Mouse (Mus musculus): ENCODE data around the gene Mgarp. TPM values are rescaled to one million over a fixed set of nuclear protein-coding genes. Genes with fewer than 3 reads are reported as not detected.
"Not testable (repeated sequence)": the region's sequence is repeated elsewhere in the genome, so short reads cannot be mapped to it uniquely, and the experiment has no call there.

Gene Mgarp
- polyA plus RNA-seq, 1 experiment from 2014 or later, result 9.6 TPM

DNA sequence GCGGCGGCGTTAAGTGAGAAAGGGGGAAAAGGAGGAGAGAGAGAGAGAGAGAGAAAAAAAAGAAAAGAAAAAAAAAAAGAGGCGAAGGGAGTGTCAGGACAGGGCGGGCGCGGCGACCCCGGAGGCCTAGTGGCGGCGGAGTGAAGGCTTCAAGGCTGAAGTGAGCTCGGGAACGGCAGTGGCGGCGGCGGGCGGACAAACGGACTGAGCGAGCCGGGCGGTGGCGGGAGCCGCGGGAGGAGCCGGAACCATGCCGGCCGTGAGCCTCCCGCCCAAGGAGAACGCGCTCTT, 19.5 kb upstream of the Mgarp start:
- Histone ChIP-seq H3K9me3 (ENCODE audit: control insufficient read depth, low read length) (no peaks in the 10 kb centered on the region), H3K4me3 (ENCODE audit: low read length) (peak overlapping the region; percentile 98), H3K9ac (ENCODE audit: low read depth, low read length) (peak overlapping the region; percentile 98), H3K27ac (ENCODE audit: low read length) (peak overlapping the region; percentile 95), H3K4me1 (ENCODE audit: control insufficient read depth, insufficient read depth, low read length) (peaks cover 20% of the 10 kb centered on the region), H3K4me2 (ENCODE audit: low read depth, low read length) (peak overlapping the region; percentile 82; the same call in 1 of the 2 replicates), H3K27me3 (replicated peaks; ENCODE audit: control insufficient read depth, insufficient read depth, low read length) (no peaks in the 10 kb centered on the region), H3K36me3 (ENCODE audit: control insufficient read depth, insufficient read depth, low read length) (no peaks in the 10 kb centered on the region)
- under 1% methylated on average over 29 of the region's 30 CpGs for WGBS
- ATAC-seq, result peak; percentile 61

DNA sequence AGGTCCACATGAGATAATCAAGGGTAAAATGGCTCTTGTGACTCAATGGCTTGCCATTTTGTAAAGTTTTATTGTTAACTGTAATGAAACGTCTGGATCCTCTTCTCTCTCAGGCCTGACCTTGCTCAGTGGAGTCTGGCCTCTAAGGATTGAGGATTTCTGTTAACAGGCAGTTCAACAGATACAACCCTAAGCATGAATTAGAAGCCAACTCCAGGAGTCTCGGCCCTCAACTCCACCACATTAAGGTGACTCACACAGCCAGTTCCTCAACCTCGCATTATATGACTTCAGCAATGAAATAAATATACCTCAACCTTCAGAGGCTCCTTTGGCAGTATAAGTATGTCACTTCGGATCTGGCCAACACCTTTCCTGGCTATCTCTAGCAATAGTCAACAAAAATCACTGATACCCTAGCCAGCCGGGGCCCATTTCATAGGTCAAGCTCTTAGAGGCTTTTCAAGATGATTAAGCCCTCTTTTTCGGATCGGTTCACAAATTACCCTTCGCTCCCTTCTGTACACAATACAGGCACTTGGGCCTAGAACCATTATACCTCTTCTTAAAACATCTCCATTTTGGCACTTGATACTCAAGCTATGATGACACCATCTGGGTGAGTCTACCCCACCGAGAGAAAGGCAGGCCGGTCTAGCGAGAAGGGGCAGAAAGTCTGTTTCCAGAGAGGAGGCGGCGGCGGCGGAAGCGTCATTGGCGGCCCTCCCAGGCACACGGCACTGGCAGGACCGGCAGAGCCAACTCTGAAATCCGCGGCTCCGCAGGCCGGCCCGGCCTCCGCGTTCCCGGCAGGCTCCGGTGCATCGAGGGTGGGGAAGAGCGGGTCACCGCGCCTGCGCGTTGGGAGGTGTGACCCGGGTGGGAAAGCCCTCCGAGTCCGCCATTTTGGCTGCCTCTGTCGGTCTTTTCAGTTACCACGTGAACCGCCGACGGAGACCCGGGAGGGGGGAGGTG, 18.8 kb upstream of the Mgarp start, which contains the start of gene Naa15:
Gene Naa15 (plus strand): TSS at position 51 of the 975 bp plus-strand sequence.
- Histone ChIP-seq H3K9me3 (ENCODE audit: control insufficient read depth, low read length) (no peaks in the 10 kb centered on the region), H3K4me2 (ENCODE audit: low read depth, low read length) (peak within 1 kb of the TSS; percentile 82), H3K36me3 (ENCODE audit: control insufficient read depth, insufficient read depth, low read length) (no peaks in the 10 kb centered on the region), H3K9ac (ENCODE audit: low read depth, low read length) (peak within 1 kb of the TSS; percentile 98), H3K27me3 (replicated peaks; ENCODE audit: control insufficient read depth, insufficient read depth, low read length) (no peaks in the 10 kb centered on the region), H3K27ac (ENCODE audit: low read length) (peak within 1 kb of the TSS; percentile 95), H3K4me1 (ENCODE audit: control insufficient read depth, insufficient read depth, low read length) (peaks cover 19% of the 10 kb centered on the region), H3K4me3 (ENCODE audit: low read length) (peak within 1 kb of the TSS; percentile 98)
- peak; percentile 91 for ATAC-seq
- WGBS, result 3% methylated on average over 43 of the region's 43 CpGs

DNA sequence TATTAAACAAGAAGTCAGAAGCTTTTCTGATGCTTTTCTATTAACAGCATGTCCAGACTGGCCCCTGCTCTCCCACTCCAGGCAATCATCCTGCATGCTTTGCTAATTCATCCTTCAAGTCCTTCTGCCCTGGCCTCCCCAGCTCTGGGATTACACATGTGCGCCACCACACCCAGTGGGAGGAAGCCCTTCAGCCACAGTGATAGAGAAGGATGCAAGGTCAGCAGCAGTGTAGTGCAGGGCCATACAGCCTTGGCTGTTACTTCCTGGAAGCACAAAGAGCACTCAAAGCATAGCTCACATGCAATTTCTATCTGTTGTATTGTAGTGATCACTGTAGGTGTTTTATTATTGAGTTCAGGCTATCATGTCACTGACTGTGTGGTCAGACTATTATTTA, 16.7 kb upstream of the Mgarp start:
- Histone ChIP-seq H3K4me1 (ENCODE audit: control insufficient read depth, insufficient read depth, low read length) (peaks cover 13% of the 10 kb centered on the region), H3K27me3 (replicated peaks; ENCODE audit: control insufficient read depth, insufficient read depth, low read length) (no peaks in the 10 kb centered on the region), H3K4me2 (ENCODE audit: low read depth, low read length) (no peak overlapping the region), H3K4me3 (ENCODE audit: low read length) (no peak overlapping the region), H3K27ac (ENCODE audit: low read length) (peak overlapping the region; percentile 67), H3K9ac (ENCODE audit: low read depth, low read length) (no peak overlapping the region), H3K9me3 (ENCODE audit: control insufficient read depth, low read length) (no peaks in the 10 kb centered on the region), H3K36me3 (ENCODE audit: control insufficient read depth, insufficient read depth, low read length) (no peaks in the 10 kb centered on the region)
- 74% methylated on average over 1 of the region's 1 CpGs for WGBS
- ATAC-seq, result peak; percentile 50

- no peaks in the 10 kb centered on the region for H3K36me3 ChIP-seq (ENCODE audit: control insufficient read depth, insufficient read depth, low read length)
- no peaks in the 10 kb centered on the region for H3K27me3 ChIP-seq (replicated peaks; ENCODE audit: control insufficient read depth, insufficient read depth, low read length)
- peaks cover 12% of the 10 kb centered on the region for H3K4me1 ChIP-seq (ENCODE audit: control insufficient read depth, insufficient read depth, low read length)
- no peak overlapping the region for H3K4me3 ChIP-seq (ENCODE audit: low read length)
- 85% methylated on average over 7 of the region's 7 CpGs for WGBS
- no peak overlapping the region for H3K4me2 ChIP-seq (ENCODE audit: low read depth, low read length)
- no peak overlapping the region for H3K27ac ChIP-seq (ENCODE audit: low read length)
- no peaks in the 10 kb centered on the region for H3K9me3 ChIP-seq (ENCODE audit: control insufficient read depth, low read length)
- H3K9ac ChIP-seq (ENCODE audit: low read depth, low read length), result no peak overlapping the region
- ATAC-seq, result no peak
Observed at GRCm38 (mm10) chr3:51412457-51412856, 15.9 kb upstream of the Mgarp start.

DNA sequence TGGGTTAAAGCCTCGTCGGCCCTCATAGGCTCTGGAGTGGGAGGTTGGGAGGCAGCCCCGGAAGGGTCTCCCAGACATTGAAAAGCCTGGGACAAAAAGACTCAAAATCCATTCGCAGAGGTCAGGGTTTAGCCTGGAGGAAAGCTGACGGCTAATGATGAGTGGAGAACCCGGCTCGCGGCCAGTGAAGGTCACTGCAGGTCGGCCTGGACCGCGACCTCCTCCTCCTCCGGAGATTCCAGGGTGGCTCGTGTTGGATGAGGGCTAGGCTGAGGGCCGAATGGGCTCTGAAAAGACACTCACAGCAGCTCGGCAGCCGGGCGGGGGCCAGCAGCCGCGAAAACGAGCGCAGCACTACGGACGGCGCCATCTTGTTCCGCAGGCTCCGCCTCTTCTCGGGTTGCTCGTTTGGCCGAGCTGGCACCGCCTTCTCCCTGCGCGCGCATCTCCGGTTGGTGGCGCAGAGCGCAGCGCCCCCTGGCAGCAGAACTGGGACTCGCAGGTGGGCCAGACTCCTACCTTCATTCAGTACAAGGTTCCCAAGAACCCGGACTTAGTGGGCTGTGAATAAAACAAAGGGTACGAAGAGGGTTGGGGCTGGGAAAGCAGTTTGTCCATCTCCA, 12.1 kb upstream of the Mgarp start, which contains the start of gene Ndufc1:
Gene Ndufc1 (minus strand): TSS at position 428 of the 623 bp plus-strand sequence.
- Histone ChIP-seq H3K36me3 (ENCODE audit: control insufficient read depth, insufficient read depth, low read length) (no peaks in the 10 kb centered on the region), H3K27ac (ENCODE audit: low read length) (peak within 1 kb of the TSS; percentile 94), H3K27me3 (replicated peaks; ENCODE audit: control insufficient read depth, insufficient read depth, low read length) (no peaks in the 10 kb centered on the region), H3K4me2 (ENCODE audit: low read depth, low read length) (peak within 1 kb of the TSS; percentile 73), H3K9me3 (ENCODE audit: control insufficient read depth, low read length) (no peaks in the 10 kb centered on the region), H3K4me3 (ENCODE audit: low read length) (peak within 1 kb of the TSS; percentile 88), H3K9ac (ENCODE audit: low read depth, low read length) (peak within 1 kb of the TSS; percentile 97), H3K4me1 (ENCODE audit: control insufficient read depth, insufficient read depth, low read length) (peaks cover 6% of the 10 kb centered on the region; the same call in 1 of the 2 replicates)
- under 1% methylated on average over 40 of the region's 40 CpGs for WGBS
- peak; percentile 86 for ATAC-seq

DNA sequence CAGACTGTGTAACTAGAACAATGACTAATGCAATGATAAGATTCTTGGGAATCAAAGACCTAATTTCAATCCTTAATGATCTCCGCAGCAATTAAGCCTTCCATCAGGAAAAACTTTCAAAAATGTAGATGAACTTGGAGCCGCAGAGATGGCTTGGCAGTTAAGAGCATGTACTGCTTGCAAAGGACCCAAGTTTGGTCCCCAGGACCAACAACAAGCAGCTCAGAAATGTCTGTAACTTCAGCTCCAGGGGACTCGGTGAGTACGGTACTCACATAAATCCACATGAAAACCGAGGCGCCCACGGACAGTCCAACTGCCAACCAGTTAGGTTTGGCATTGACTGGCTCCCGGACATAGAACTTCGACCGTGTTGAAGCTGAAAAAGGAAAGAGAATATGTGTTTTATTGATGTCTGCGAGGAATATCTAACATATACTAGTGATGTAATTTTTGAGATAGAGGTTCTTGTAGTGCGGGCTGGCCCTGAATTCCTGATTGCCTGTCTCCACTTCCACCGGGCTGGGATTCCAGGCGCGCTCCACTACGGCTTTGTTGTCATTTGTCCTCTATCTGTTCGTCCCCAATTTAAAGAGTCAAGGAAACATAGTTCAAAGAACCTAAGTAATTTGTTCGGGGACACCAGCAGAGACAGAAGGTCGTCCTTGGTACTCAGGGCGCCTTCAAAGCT, 11.5 kb upstream of the Mgarp start:
- ATAC-seq, result peak; percentile 17; the same call in 1 of the 2 replicates
- Histone ChIP-seq H3K27ac (ENCODE audit: low read length) (peak overlapping the region; percentile 94), H3K9ac (ENCODE audit: low read depth, low read length) (peak overlapping the region; percentile 97), H3K27me3 (replicated peaks; ENCODE audit: control insufficient read depth, insufficient read depth, low read length) (no peaks in the 10 kb centered on the region), H3K4me3 (ENCODE audit: low read length) (peak overlapping the region; percentile 88), H3K36me3 (ENCODE audit: control insufficient read depth, insufficient read depth, low read length) (peaks cover 1% of the 10 kb centered on the region; the same call in 1 of the 2 replicates), H3K4me1 (ENCODE audit: control insufficient read depth, insufficient read depth, low read length) (peaks cover 6% of the 10 kb centered on the region; the same call in 1 of the 2 replicates), H3K9me3 (ENCODE audit: control insufficient read depth, low read length) (no peaks in the 10 kb centered on the region), H3K4me2 (ENCODE audit: low read depth, low read length) (peak overlapping the region; percentile 73)
- 18% methylated on average over 20 of the region's 20 CpGs for WGBS

- no peaks in the 10 kb centered on the region for H3K9me3 ChIP-seq (ENCODE audit: control insufficient read depth, low read length)
- no peak overlapping the region for H3K4me2 ChIP-seq (ENCODE audit: low read depth, low read length)
- H3K9ac ChIP-seq (ENCODE audit: low read depth, low read length), result no peak overlapping the region
- ATAC-seq, result no peak
- peaks cover under 1% of the 10 kb centered on the region; the same call in 1 of the 2 replicates for H3K4me1 ChIP-seq (ENCODE audit: control insufficient read depth, insufficient read depth, low read length)
- H3K27ac ChIP-seq (ENCODE audit: low read length), result no peak overlapping the region
- H3K27me3 ChIP-seq (replicated peaks; ENCODE audit: control insufficient read depth, insufficient read depth, low read length), result no peaks in the 10 kb centered on the region
- WGBS, result 92% methylated on average over 12 of the region's 12 CpGs
- H3K4me3 ChIP-seq (ENCODE audit: low read length), result no peak overlapping the region
- peaks cover 6% of the 10 kb centered on the region; the same call in 1 of the 2 replicates for H3K36me3 ChIP-seq (ENCODE audit: control insufficient read depth, insufficient read depth, low read length)
Observed at GRCm38 (mm10) chr3:51402628-51403027, 6.1 kb upstream of the Mgarp start.

DNA sequence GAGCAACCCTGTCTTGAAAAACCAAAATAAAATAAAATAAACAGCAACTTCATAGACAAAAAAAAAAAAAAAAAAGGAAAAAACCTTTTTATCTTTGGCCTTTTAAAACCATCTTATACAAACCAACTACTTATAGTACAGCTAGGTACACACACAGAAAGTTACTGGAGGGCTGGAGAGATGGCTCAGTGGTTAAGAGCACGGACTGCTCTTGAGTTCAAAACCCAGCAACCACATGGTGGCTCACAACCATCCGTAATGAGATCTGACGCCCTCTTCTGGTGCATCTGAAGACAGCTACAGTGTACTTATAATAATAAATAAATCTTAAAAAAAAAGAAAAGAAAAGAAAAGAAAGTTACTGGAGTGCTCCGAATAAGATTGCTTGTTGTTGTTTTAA, 5.5 kb upstream of the Mgarp start:
- not testable (repeated sequence) for H3K27me3 ChIP-seq (replicated peaks; ENCODE audit: control insufficient read depth, insufficient read depth, low read length); ATAC-seq; H3K4me2 ChIP-seq (ENCODE audit: low read depth, low read length); H3K27ac ChIP-seq (ENCODE audit: low read length); H3K9ac ChIP-seq (ENCODE audit: low read depth, low read length); H3K4me1 ChIP-seq (ENCODE audit: control insufficient read depth, insufficient read depth, low read length); H3K9me3 ChIP-seq (ENCODE audit: control insufficient read depth, low read length); H3K36me3 ChIP-seq (ENCODE audit: control insufficient read depth, insufficient read depth, low read length); H3K4me3 ChIP-seq (ENCODE audit: low read length)
- WGBS, result 70% methylated on average over 4 of the region's 4 CpGs

- H3K9ac ChIP-seq (ENCODE audit: low read depth, low read length), result no peak overlapping the region
- H3K4me2 ChIP-seq (ENCODE audit: low read depth, low read length), result no peak overlapping the region
- no peak overlapping the region for H3K27ac ChIP-seq (ENCODE audit: low read length)
- peaks cover 4% of the 10 kb centered on the region for H3K4me1 ChIP-seq (ENCODE audit: control insufficient read depth, insufficient read depth, low read length)
- no peaks in the 10 kb centered on the region; the same call in 1 of the 2 replicates for H3K27me3 ChIP-seq (replicated peaks; ENCODE audit: control insufficient read depth, insufficient read depth, low read length)
- H3K36me3 ChIP-seq (ENCODE audit: control insufficient read depth, insufficient read depth, low read length), result peaks cover 6% of the 10 kb centered on the region; the same call in 1 of the 2 replicates
- ATAC-seq, result no peak
- H3K9me3 ChIP-seq (ENCODE audit: control insufficient read depth, low read length), result no peaks in the 10 kb centered on the region
- 78% methylated on average over 10 of the region's 10 CpGs for WGBS
- no peak overlapping the region for H3K4me3 ChIP-seq (ENCODE audit: low read length)
Observed at GRCm38 (mm10) chr3:51400682-51401081, 4.1 kb upstream of the Mgarp start.

Data from intestine, embryonic 16.5 days (tissue).